Mouse (Mus musculus): ENCODE measurements around the gene Gpc2. TPM values are rescaled to one million over a fixed set of nuclear protein-coding genes. Genes with fewer than 3 reads are reported as not detected.

The Gpc2 gene
- 15.4 and 21.8 TPM in 2 replicates for polyA plus RNA-seq (2012; rRNA removed)

GRCm38 (mm10) chr5:138279585-138280424, at the start of gene Gpc2, which contains the start of the genes Gm43720 and Stag3:
Gpc2 (minus strand) TSS chr5:138280005.
Gm43720 (minus strand) TSS chr5:138279958.
Stag3 (plus strand) TSS chr5:138280240.
- peak; percentile 67 for DNase-seq (ENCODE audit: low spot score)

GRCm38 (mm10) chr5:138312795-138313194, 33.0 kb upstream of the Gpc2 start:
- no peak for DNase-seq (ENCODE audit: low spot score)

DNA sequence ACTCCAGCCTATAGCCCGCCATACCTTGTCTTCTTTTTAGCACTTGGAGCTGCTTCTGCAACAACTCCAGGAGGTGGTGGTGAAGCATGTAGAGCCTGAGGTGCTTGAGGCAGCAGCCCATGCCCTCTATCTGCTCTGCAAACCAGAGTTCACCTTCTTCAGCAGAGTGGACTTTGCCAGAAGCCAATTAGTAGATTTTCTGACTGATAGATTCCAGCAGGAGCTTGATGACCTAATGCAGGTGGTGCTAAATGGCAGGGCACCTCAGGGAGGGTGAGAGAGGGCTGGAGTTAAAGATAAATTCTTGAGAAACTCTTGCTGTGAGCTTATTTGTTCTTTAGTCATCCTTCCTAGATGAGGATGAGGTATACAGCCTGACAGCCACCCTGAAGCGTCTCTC, 19.8 kb upstream of the Gpc2 start:
- DNase-seq (ENCODE audit: low spot score) = no peak

DNA sequence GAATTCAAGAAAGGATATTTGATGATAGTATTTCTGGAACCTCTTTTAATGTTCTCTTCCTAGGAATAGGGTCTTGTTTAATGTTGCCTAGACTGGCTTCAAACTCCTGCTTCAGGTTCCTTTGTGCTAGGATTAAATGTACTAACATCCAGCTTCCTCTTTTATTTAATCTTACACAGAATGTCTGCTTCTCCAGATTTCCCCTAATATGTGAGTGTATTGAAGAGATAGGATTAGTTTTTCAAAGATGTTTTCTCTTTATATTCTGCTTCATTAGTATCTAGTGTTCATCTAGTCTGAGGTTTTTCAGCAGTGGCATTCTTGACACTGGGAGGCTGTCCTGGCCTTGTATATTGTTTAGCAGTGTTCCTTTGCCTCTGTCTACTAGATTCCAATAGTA, 14.4 kb upstream of the Gpc2 start:
- no peak for DNase-seq (ENCODE audit: low spot score)

- no peak for DNase-seq (ENCODE audit: low spot score)
Observed at GRCm38 (mm10) chr5:138291638-138292037, 11.8 kb upstream of the Gpc2 start.

DNA sequence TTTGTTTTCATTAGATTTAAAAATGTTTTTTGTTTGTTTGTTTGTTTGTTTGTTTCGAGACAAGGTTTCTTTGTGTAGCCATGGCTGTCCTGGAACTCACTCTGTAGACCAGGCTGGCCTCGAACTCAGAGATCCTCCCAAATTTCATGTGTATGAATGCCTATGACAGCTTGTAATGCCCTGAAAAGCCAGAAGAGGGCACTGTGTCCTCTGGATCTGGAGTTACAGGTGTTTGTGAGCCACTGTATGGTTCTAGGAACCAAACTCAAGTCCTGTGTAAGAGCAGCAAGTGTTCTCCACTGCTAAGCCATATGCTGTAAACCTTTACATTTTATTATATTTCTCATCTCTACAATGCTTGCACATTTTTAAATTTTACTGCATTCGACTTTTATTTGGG, 8.1 kb upstream of the Gpc2 start:
- DNase-seq (ENCODE audit: low spot score) = no peak

GRCm38 (mm10) chr5:138283540-138283939, 3.7 kb upstream of the Gpc2 start:
- no peak for DNase-seq (ENCODE audit: low spot score)

GRCm38 (mm10) chr5:138281798-138282197, 2.0 kb upstream of the Gpc2 start:
- no peak for DNase-seq (ENCODE audit: low spot score)

- DNase-seq (ENCODE audit: low spot score) = no peak
Observed at GRCm38 (mm10) chr5:138280829-138281228, 1.0 kb upstream of the Gpc2 start.

DNA sequence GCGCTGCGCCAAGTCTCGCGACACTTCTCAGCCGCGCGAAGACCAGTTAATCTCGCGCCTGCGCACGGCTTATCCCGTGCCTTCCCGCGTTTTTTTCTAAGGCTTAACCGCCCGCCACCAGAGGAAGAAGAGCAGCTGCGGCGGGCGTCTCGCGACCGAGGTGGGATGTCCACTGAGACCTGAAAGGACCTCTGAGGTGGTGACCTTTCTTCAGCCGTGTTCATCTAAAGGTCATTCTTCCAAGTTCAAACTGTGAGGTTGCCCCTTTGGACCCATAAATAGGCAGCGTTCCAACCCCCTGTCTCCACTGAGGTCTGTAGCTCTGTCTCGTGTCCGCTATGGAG, 592 bp upstream of the Gpc2 start:
- no peak for DNase-seq (ENCODE audit: low spot score)

GRCm38 (mm10) chr5:138277994-138278393, 1.8 kb downstream of the Gpc2 start:
- DNase-seq (ENCODE audit: low spot score) = no peak

GRCm38 (mm10) chr5:138275216-138276050, 4.4 kb downstream of the Gpc2 start:
- DNase-seq (ENCODE audit: low spot score) = no peak

DNA sequence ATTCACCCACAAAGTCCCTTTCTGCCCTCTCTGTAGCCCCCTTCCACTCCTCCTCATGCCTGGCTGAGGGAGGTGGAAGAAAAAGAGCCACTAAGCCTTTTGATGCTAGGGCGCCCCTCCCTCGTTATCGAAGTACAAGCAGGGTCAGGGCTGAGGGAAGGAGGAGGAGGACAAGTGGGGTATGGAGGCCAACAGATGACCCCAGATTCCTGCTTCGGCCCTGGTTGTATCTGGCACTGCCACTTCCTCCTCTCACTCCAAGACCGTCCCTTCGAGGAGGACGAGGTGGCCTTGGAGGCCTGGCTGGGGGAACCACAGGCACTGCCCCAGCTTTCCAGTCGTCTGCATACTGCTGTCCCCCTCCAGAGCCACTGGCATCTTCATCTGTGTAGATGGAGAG, 5.6 kb downstream of the Gpc2 start:
- DNase-seq (ENCODE audit: low spot score) = no peak

DNA sequence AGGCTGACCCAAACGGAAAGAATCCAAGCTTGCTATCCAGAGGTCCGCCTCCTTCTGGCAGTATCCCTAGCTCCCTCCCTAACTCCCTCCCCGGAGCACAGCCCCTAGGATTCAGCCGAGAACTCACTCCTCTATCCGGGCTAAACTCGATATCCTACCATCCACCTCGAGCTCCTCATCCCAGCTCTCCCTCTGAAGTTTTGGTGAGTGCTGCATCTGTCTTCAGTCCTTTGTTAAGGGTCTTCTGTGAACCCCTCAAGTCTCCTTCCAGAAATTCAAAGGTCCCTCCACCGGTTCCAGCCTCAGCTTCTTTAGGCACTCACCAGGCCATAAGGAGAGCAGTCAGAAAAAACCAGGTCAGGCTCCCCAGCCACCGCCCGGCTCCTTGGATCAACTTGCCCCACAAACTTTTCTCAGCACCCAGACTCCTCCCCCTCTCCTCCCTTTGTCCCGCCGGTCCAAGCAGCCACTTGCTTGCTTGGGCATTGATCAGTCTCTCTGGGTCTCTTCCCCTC, 7.3 kb downstream of the Gpc2 start, which contains the start of gene Gal3st4:
TSS of gene Gal3st4 (minus strand) at position 432 of the 515 bp plus-strand sequence.
- no peak for DNase-seq (ENCODE audit: low spot score)

GRCm38 (mm10) chr5:138271232-138271631, 8.6 kb downstream of the Gpc2 start:
- no peak for DNase-seq (ENCODE audit: low spot score)

DNA sequence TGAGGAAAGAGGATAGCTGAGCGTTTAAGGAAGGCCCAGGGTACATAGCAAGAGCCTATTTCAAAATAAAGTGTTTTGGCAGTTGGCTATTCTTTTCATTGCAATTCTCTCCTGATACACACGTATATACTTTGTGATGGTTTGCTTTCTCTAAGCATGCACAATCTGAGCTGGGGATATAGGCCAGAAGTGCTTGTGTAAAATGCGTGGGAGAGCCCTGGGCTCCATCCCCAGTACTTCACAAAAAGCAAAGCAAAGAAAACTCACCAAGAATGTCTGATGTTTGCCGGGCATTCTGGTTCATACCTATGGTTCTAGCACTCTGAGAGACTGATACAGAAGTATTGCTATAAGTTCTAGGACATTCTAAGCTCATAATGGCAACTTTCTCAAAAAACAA, 10.8 kb downstream of the Gpc2 start:
- no peak for DNase-seq (ENCODE audit: low spot score)

DNA sequence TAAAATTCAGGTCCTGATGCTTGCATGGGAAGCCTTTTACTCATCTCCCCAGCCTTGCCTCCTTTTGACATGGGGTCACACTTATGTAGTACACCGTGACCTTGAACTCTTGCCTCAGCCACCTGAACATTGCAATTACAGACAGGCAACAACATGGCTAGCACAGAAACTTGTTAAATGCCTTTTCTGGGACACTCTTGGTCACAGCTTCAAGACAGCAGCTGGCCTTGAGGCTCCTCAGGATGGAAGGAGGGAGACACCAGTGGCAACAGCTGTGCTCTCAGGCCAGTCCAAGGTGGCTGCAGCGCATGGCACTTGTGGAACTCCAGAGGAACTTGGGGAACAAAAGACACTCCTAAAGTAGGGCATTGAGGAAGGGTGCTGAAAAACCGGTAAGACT, 12.7 kb downstream of the Gpc2 start:
- DNase-seq (ENCODE audit: low spot score) = no peak

GRCm38 (mm10) chr5:138265712-138266111, 14.1 kb downstream of the Gpc2 start:
- DNase-seq (ENCODE audit: low spot score) = no peak

DNA sequence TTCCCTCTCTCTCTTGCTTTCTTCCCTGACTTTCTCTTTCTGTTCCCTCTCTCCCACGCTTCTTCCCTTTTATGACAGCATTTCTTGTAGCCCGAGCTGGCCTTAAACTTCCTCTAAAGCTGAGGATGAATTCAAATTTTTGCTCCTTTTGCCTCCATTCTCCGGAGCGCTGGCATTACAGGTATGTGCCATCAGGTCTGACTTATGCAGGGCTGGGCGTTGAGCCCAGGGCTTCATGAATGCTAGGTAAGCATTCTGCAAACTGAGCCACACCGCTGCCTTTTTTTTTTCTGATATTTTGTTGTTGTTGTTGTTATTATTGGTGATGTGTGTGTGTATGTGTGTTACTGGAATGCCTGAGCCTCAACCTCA, 15.6 kb downstream of the Gpc2 start:
- DNase-seq (ENCODE audit: low spot score) = no peak

DNA sequence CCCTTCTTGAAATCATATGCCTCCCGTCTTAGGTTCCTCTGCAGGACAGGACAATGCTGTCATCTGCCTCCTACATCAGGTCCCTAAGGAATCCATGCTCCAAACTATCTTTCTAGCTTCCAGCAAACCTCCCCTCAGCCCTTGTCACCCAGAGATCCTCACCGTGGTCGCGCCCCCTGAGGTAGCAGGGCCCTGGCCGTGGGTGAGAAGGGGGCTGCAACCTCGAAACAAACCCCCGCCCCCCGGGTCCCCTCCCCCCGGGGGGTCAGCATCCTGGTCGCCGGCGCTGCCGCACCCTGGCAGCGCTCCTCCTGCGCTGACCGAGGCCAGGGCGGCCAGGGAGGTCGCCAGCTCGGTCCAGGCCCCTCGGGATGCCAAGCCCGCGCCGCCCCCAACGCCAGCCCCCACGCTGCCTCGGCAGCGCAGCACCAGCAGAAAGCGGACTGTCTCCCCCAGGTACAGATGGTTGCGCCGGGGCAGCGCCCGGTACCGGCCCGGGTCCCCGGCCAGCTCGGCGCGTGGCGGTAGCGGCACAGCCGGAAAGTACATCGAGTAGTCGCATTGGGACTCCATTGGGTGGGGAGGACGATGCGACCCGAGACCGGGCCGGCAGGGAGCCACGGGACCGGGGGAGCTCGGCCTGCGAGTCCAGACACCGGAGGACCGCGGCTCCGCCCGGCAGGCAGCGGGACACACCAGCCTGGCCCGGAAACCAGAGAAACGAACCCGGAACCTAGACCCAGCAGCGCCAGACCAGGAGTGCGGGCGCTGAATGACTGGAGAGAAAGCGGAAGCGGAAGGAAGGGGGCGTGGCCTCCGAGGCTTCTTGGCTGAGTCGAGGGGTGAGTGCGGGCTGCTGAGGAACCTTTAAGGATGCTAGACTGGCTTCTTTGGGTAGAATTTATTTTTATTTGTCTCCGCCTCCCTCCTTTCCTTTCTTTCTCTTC, 16.3 kb downstream of the Gpc2 start, which contains the start of gene BC037034:
TSS of gene BC037034 (minus strand) at position 774 of the 947 bp plus-strand sequence.
- peak; percentile 80 for DNase-seq (ENCODE audit: low spot score)

DNA sequence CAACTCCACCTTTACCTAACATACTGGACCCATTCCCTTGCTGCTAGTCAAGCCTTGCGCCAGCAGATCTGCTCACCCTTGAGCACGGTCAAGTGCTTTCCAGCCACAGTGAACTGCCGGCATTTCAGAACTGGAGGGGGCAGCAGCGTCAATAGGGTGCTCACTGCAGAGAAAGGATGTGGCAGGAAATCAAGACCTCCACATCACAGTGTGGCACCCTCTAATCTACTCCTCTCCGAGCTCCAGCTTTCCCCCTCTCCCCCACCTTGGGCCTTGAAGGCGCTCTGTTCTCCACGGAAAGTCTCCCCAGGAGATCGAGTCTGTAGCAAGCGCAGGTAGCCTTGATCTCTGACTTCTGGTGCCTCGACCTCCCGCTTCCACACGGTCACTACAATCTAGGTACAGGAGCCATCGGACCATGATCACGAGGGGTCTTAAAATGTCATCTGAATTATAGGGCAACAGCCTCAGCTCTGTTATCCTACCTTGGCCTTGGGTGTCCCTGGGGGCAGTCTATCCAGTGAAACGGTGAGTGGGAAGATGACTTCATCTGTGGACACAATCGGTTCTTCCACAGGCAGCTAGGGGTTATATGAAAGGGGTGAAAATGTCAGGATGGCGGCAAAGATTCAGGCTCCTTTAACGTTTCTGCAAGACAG, 17.1 kb downstream of the Gpc2 start:
- DNase-seq (ENCODE audit: low spot score) = no peak

Data from urinary bladder, adult 2 months (tissue).